Mouse (Mus musculus) heart, embryonic 13.5 days (tissue): ENCODE measurements around the gene 9130230L23Rik. TPM values are rescaled to one million over a fixed set of nuclear protein-coding genes. Genes with fewer than 3 reads are reported as not detected.
"Not testable (repeated sequence)": the region's sequence is repeated elsewhere in the genome, so short reads cannot be mapped to it uniquely, and the experiment has no call there.

ENCODE experiments used
- ATAC-seq: fragments of 200-750 bp; cut with Nextera tagmentation; 2 replicates; pipeline ENCODE4 v1.8.0; 2017; ENCODE audit warnings: moderate TSS enrichment; ENCODE audit not compliant: insufficient number of reproducible peaks, low FRiP score, low TSS enrichment; ENCODE audit errors: extremely low read depth
- H3K27ac ChIP-seq: fragments of 300-500 bp; sonication (generic); replicated peaks from 2 replicates; pipeline ENCODE4 v1.5.1; 2015; ENCODE audit warnings: moderate library complexity, mild to moderate bottlenecking, inconsistent platforms
- H3K27me3 ChIP-seq: fragments of 300-500 bp; sonication (generic); replicated peaks from 2 replicates; pipeline ENCODE4 v1.6.1; 2015; ENCODE audit warnings: mild to moderate bottlenecking, inconsistent platforms
- H3K36me3 ChIP-seq: fragments of 300-500 bp; sonication (generic); 2 replicates; pipeline ENCODE4 v1.6.1; 2015; ENCODE audit warnings: mild to moderate bottlenecking, inconsistent platforms
- H3K4me1 ChIP-seq: fragments of 300-500 bp; sonication (generic); 2 replicates; pipeline ENCODE4 v1.6.1; 2015; ENCODE audit warnings: inconsistent platforms
- H3K4me2 ChIP-seq: fragments of 300-500 bp; sonication (generic); 2 replicates; pipeline ENCODE4 v1.6.1; 2015; ENCODE audit warnings: inconsistent platforms, mild to moderate bottlenecking, moderate library complexity
- H3K4me3 ChIP-seq: fragments of 300-500 bp; sonication (generic); 2 replicates; pipeline ENCODE4 v1.5.1; 2015; ENCODE audit warnings: moderate library complexity, mild to moderate bottlenecking, inconsistent platforms
- H3K9ac ChIP-seq: fragments of 300-500 bp; sonication (generic); 2 replicates; pipeline ENCODE4 v1.6.1; 2015; ENCODE audit warnings: inconsistent platforms, mild to moderate bottlenecking, moderate library complexity
- H3K9me3 ChIP-seq: fragments of 300-500 bp; sonication (generic); 2 replicates; pipeline ENCODE4 v1.6.1; 2016; ENCODE audit warnings: inconsistent platforms
- WGBS: fragments of 180-500 bp; shearing (Covaris S2); methylation state at CpG from one replicate; pipeline ENCODE4 v1.1.7; 2015; ENCODE audit warnings: mixed read lengths; 5-methylcytosine and 5-hydroxymethylcytosine counted together
- polyA plus RNA-seq: library from polyadenylated mRNA; unstranded; fragments of >200 nt; fragmentation: Nextera tagmentation; extraction: Ambion mirVana; gene quantifications from 2 replicates; pipeline ENCODE4 v1.2.1, GENCODE M21; 2015

9130230L23Rik gene
- polyA plus RNA-seq, 1 experiment from 2014 or later = not detected

DNA sequence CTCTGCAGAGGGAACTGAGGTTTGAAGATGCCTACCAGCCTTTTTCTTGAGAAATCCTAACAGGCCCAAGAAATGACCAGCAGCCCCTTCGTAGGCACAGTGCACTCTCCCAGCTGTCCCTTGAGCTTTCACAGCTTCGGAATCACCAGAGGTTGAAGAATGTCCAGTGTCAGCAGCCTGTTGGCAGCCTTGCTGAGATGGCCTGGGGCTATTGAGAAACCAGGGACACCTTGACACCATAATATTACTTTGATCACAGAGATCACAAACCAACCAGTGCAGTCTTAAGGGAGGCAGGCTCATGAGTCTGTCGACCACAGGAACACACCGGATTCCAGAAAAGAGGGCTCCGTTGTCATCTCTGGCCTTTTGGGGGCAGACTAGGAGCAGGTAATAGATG lies 2.9 kb downstream of the 9130230L23Rik start:
- Histone ChIP-seq H3K4me3 (no peak overlapping the region), H3K9ac (no peak overlapping the region), H3K4me1 (peaks cover 16% of the 10 kb centered on the region), H3K9me3 (no peaks in the 10 kb centered on the region), H3K36me3 (no peaks in the 10 kb centered on the region), H3K27ac (no peak overlapping the region), H3K4me2 (no peak overlapping the region), H3K27me3 (no peaks in the 10 kb centered on the region)
- 65% methylated on average over 5 of the region's 5 CpGs for WGBS
- ATAC-seq = no peak

DNA sequence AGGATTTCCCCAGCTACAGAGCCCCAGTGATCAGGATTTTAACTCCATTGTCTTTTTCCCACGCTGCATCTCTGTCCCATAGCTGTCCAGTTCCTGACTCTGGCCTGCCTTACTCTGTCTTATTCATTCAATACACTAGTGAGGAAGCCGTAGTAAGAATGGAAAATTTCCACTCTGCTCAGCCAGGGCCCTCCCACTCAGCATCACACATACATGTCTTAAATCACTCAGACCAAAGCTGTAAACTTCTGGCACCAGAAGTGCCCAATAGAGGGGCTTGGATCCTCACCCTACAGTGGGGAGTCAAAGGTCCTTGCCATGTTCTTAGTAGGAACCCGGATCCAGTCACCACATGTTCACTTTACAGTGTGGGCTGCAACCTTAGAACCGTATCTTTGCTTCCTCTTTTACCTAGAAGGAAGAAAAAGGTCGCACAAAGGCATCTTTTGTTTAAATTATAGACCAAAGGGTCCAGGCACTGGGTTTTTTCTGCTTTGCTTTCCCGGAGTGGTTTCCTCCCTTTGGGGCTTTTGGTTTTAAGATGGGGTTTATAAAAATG lies 3.4 kb downstream of the 9130230L23Rik start:
- no peak overlapping the region for H3K4me3 ChIP-seq
- 56% methylated on average over 6 of the region's 6 CpGs for whole genome bisulfite sequencing
- H3K27ac ChIP-seq = no peak overlapping the region
- H3K9me3 ChIP-seq = no peaks in the 10 kb centered on the region
- H3K4me1 ChIP-seq = peaks cover 16% of the 10 kb centered on the region
- no peaks in the 10 kb centered on the region for H3K36me3 ChIP-seq
- H3K4me2 ChIP-seq = no peak overlapping the region
- H3K9ac ChIP-seq = no peak overlapping the region
- ATAC-seq = no peak
- no peaks in the 10 kb centered on the region for H3K27me3 ChIP-seq

DNA sequence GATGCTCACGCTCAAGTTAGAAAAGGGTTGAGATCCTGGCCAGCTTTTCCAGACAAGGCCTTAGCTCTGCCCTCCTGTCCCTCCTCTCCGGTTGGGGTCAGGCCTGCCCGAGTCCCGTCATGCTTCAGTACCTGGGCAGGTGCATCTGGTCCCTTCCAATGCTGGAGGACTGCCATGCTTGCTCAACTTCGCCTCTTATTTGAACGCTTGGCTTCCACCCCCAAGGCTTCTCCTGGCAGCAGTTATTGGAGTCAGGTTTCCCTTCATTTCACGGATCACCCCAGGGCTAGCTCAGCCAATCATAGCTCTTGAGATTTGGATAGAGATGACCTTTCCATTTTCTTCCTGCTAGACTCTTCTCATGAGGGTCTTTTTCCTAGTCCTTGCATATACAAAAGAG lies 4.0 kb downstream of the 9130230L23Rik start:
- Histone ChIP-seq H3K36me3 (no peaks in the 10 kb centered on the region), H3K9me3 (no peaks in the 10 kb centered on the region), H3K27ac (no peak overlapping the region), H3K4me3 (no peak overlapping the region), H3K9ac (no peak overlapping the region), H3K4me2 (no peak overlapping the region), H3K4me1 (peaks cover 12% of the 10 kb centered on the region), H3K27me3 (no peaks in the 10 kb centered on the region)
- 67% methylated on average over 7 of the region's 7 CpGs for WGBS
- ATAC-seq = no peak

DNA sequence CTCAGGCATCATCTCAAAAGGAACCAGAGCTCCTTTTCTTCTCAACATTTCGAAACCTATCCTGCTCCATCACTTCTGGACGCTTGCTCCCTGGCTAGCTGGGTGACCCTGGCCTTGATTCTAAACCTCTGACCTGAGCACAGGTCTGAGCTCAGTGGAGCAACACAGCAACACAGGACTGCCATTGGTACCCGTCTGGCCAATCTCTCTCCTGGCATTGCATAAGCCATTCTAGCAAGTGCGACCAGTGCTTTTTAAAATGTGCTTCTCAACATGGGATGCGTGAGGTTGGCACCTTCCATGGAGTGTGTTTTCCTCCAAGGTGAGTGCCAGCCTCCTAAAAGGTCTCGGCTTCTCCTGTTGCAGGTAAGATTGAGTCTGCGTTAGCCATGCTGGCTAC lies 5.0 kb downstream of the 9130230L23Rik start:
- no peak for ATAC-seq
- Histone ChIP-seq H3K4me1 (peaks cover 3% of the 10 kb centered on the region), H3K27me3 (no peaks in the 10 kb centered on the region), H3K4me3 (no peak overlapping the region), H3K9ac (no peak overlapping the region), H3K9me3 (no peaks in the 10 kb centered on the region), H3K27ac (no peak overlapping the region), H3K36me3 (no peaks in the 10 kb centered on the region), H3K4me2 (no peak overlapping the region)
- WGBS = 71% methylated on average over 7 of the region's 7 CpGs

DNA sequence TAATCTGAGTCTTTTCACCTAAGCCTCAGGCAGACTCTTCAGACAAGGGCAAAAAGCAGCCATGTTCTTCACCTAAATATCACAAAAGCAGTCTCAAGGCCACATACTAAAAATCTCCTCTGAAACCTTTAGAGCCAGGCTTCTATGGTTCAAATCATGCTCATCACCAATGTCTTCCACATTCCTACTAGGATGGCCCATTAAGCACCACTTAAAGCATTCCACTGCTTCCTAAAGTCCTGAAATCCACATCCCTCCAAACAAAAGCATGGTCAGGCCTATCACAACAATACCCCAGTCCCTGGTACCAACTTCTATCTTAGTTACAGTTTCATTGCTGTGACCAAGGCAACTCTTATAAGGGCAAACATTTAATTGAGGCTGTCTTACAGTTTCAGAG lies 6.3 kb downstream of the 9130230L23Rik start:
- Histone ChIP-seq H3K27ac (no peak overlapping the region), H3K9me3 (no peaks in the 10 kb centered on the region), H3K4me3 (no peak overlapping the region), H3K4me2 (no peak overlapping the region), H3K36me3 (no peaks in the 10 kb centered on the region), H3K27me3 (no peaks in the 10 kb centered on the region), H3K4me1 (no peaks in the 10 kb centered on the region), H3K9ac (no peak overlapping the region)
- no peak for ATAC-seq

DNA sequence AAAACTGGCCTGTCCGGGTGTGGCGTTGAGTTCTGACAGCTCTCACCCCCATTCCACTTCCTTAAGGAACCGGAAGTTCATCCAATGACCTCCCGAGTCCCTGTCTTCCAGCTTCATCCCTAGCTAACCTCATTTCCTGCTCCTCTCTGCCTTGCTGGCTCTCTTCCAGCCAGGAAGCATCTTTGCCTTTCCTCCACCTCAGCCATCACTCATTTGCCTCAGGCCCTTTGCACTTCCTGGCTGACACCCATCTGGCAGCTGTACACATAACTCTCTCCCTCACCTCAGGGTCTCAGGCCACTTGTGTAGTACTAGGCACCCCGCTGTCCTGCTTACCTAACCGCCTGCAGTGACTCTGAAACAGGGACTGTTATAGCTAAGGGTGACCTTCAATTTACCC lies 9.4 kb downstream of the 9130230L23Rik start:
- 61% methylated on average over 6 of the region's 6 CpGs for WGBS
- H3K27me3 ChIP-seq = no peaks in the 10 kb centered on the region
- no peaks in the 10 kb centered on the region for H3K9me3 ChIP-seq
- no peak overlapping the region for H3K27ac ChIP-seq
- H3K4me2 ChIP-seq = no peak overlapping the region
- no peaks in the 10 kb centered on the region for H3K4me1 ChIP-seq
- no peaks in the 10 kb centered on the region for H3K36me3 ChIP-seq
- no peak for ATAC-seq
- no peak overlapping the region for H3K9ac ChIP-seq
- no peak overlapping the region for H3K4me3 ChIP-seq

DNA sequence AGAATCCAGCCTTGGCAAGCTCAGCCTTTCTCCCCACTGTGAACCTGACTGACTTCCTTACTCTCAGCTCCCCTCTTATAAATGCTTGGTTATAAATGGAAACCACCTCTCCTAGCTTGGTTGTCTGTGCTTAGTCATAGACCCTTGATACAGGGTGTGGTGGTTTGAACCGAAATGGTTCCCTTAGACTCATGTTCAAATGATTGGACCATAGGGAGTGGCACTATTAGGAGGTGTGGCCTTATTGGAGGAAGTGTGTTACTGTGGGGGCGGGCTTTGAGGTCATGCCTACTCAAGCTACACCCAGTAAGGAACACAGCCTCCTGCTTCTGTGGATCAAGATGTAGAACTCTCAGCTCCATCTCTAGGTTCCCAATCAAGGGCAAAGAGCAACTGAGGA lies 12.9 kb downstream of the 9130230L23Rik start:
- ATAC-seq = no peak
- WGBS = 87% methylated on average over 2 of the region's 2 CpGs
- no peaks in the 10 kb centered on the region for H3K27me3 ChIP-seq

DNA sequence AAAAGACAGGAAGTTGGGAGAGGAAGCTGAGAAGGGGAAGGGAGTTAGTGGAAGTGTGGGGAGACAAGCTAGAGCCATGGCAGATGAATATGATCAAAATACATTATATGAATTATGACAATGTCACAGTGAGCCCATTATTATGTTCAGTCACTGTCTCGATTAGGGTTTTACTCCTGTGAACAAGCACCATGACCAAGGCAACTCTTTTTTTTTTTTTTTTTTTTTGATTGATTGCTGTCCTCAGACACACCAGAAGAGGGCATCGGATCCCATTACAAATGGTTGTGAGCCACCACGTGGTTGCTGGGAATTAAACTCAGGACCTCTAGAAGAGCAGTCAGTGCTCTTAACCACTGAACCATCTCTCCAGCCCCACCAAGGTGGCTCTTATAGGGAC lies 17.1 kb downstream of the 9130230L23Rik start:
- H3K4me1 ChIP-seq, ATAC-seq, H3K36me3 ChIP-seq, H3K9me3 ChIP-seq, H3K4me2 ChIP-seq, H3K9ac ChIP-seq, H3K27me3 ChIP-seq, H3K27ac ChIP-seq, H3K4me3 ChIP-seq: not testable (repeated sequence)
- WGBS = 68% methylated on average over 3 of the region's 3 CpGs

More for the DNA sequence above, 12.9 kb downstream of the 9130230L23Rik start:
- no peak overlapping the region for H3K9ac ChIP-seq
- no peak overlapping the region for H3K27ac ChIP-seq
- no peak overlapping the region for H3K4me3 ChIP-seq
- 0 out of 2 replicates have a peak, but pooled peaks cover 3% of the 10 kb centered on the region for H3K9me3 ChIP-seq
- no peaks in the 10 kb centered on the region for H3K36me3 ChIP-seq
- H3K4me2 ChIP-seq = no peak overlapping the region
- no peaks in the 10 kb centered on the region for H3K4me1 ChIP-seq

DNA sequence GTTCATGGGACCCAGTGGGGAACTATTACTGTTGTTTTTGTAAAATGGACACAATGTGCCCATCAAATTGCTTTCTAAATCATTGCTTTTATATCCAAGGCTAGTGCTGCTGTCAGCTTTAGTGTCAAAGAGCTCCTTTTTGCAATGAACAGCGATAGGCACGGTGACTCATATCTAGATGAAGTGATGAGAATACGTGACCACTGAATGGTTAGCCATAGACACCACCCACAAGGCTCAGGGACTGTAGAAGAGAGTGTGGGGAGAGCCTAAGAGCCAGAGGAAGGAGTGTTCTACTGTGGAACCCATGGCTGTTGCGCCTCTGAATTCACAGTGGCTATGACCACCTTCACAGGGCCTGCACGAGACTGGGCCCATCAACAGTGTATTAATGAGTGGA lies 17.7 kb downstream of the 9130230L23Rik start:
- no peak overlapping the region for H3K4me2 ChIP-seq
- no peaks in the 10 kb centered on the region for H3K27me3 ChIP-seq
- H3K9ac ChIP-seq = no peak overlapping the region
- H3K9me3 ChIP-seq = 0 out of 2 replicates have a peak, but pooled peaks cover 3% of the 10 kb centered on the region
- no peak overlapping the region for H3K4me3 ChIP-seq
- H3K27ac ChIP-seq = no peak overlapping the region
- 84% methylated on average over 5 of the region's 5 CpGs for WGBS
- no peak for ATAC-seq
- H3K4me1 ChIP-seq = no peaks in the 10 kb centered on the region
- no peaks in the 10 kb centered on the region for H3K36me3 ChIP-seq

DNA sequence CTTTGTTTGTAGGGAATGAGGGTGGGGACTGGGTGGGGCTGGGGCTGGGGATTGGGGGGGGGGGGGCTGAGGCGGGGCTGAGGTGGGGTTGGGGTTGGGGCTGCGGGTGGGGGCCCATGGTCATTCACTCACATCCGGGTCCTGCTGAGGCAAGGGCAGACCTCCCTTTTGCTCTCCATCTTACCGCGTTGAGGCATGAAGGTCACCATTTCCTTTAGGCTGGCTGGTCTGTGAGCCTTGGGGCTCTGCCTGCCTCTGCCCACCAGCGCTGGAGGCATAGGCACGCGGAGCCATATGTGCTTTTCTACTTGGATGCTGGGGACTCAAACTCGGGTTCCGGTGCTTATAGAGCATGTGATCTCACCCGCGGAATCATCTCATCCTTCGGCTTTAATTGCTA lies 28.4 kb downstream of the 9130230L23Rik start:
- Histone ChIP-seq H3K27ac (no peak overlapping the region), H3K36me3 (no peaks in the 10 kb centered on the region), H3K4me2 (no peak overlapping the region), H3K9me3 (no peaks in the 10 kb centered on the region), H3K4me3 (no peak overlapping the region), H3K4me1 (no peaks in the 10 kb centered on the region), H3K27me3 (no peaks in the 10 kb centered on the region), H3K9ac (no peak overlapping the region)
- ATAC-seq = no peak
- WGBS = 80% methylated on average over 13 of the region's 13 CpGs

DNA sequence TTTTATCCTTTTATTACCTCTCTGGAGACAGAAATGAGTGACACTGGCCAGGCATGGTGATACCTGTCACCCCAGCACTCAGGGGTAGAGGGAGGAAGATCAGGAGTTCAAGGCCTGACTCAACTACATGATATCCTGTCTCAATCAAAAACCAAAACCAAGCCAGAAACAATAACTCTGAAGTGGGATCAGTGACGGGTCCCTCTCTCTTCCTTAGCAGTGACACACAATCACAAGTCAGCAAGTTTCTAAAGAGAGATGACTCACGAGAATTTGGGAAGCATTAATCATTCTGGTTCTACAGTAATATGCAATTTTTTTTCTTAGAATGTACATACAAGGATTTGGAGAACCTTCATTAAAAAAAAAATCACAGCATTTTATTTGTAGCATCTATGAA lies 30.9 kb downstream of the 9130230L23Rik start:
- Histone ChIP-seq H3K4me2 (no peak overlapping the region), H3K9me3 (no peaks in the 10 kb centered on the region), H3K4me3 (no peak overlapping the region), H3K36me3 (no peaks in the 10 kb centered on the region), H3K9ac (no peak overlapping the region), H3K27ac (no peak overlapping the region), H3K27me3 (no peaks in the 10 kb centered on the region), H3K4me1 (no peaks in the 10 kb centered on the region)
- ATAC-seq = no peak
- WGBS = 51% methylated on average over 2 of the region's 2 CpGs

DNA sequence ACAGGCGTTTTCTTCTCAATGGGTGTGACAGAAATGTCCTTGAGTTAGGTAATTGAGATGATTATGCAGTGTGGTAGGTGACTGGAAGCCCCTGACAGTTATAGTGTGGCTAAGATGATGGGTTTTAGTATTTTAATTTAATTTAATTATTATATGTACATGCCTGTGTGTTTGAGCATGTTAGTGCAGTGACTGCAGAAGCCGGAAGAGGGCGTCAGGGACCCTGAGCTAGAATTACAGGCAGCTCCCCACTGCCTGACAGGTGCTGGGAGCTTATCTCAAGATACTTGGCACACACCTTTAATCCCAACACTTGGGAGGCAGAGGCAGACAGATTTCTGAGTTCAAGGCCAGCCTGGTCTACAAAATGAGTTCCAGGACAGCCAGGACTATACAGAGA lies 36.1 kb downstream of the 9130230L23Rik start:
- Histone ChIP-seq H3K4me3 (no peak overlapping the region), H3K27ac (no peak overlapping the region), H3K4me2 (no peak overlapping the region), H3K9me3 (no peaks in the 10 kb centered on the region), H3K4me1 (no peaks in the 10 kb centered on the region), H3K36me3 (no peaks in the 10 kb centered on the region), H3K27me3 (0 out of 2 replicates have a peak, but pooled peaks cover 4% of the 10 kb centered on the region), H3K9ac (no peak overlapping the region)
- 84% methylated on average over 3 of the region's 3 CpGs for WGBS
- no peak for ATAC-seq
